Mouse (Mus musculus): ENCODE results near the gene Anapc11.
"Not testable (repeated sequence)": the region's sequence is repeated elsewhere in the genome, so short reads cannot be mapped to it uniquely, and the experiment has no call there.

Gene Anapc11

DNA sequence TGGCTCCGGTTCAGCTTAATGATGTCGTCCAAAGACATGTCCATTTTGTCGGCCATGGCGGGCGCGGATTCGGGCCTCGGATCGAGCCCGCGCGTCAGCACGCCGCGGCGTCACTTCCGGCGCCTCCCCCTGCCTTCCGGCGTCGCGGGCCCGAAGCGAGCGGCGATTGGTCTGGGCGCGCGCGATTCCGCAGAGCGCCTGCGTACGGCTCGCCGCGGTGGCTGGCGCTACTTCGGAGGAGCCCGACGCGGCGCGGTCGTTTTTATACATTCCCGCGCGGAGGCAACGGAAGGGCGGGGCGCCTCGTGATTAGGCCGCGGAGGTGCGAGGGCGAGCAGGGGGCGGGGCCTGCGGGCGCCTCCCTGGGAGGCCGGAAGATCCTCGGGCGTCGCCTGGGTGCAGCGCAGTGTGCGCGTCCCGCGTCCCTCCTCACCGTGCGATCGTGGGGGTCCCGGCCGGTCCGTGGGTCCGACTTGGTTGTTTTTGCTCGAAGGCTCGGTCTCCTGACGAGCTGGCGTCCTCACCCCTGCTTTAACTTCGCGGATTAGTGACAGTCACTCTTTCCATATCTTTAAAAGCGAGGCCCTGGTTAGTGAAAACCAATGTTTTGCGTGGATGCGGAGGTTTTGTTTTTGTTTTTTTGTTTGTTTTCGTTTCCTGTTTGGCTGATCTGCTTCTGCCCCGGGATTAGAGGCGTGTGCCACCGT, at the start of gene Anapc11, which contains the start of gene Alyref:
Gene Anapc11 (plus strand): TSS at position 139 of the 707 bp plus-strand sequence.
Gene Alyref (minus strand): TSS at position 83 of the 707 bp plus-strand sequence.
- peak; percentile 98 for DNase-seq (ENCODE audit: low read depth)

- DNase-seq (ENCODE audit: low read depth) = no peak
These were observed 49.4 kb upstream of the Anapc11 start for GRCm38 (mm10) chr11:120548786-120549167.

DNA sequence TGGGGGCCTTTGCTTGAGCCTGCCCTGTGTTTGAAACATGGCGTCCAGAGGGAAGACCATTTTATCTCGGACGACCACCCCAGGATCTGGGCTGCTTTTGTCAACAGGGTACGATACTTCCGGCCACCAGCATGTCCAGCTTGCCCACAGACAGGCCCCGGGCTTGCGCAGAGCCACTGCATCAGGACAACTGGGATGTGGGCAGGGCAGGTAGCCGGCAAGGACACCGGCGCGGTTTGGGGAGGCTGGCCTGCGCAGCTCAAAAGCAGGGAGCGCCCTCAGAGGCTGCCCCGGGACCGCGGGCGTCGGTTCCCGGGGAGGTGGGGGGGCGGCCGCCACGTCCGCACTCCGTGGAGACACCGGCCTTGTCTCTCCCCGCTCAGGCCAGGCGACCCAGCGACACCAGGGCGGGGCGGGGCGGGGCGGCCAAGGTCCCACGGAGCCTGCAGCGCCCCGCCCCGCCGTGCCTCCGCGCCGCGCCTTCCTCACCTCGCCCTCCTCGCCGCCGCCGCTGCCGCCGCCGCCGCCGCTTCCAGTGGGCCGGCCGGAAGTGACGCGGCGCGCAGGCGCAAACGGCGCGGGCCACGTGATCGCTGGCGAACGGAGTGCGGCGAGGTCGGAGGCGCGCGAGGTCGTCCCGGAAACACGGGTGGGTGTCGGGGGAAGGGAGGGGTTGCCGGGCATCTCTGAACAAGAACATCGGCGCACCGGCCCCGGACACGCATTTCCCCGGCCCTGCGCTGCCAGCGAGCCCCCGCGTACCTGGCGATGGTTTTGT, 48.9 kb upstream of the Anapc11 start, which contains the start of gene Mcrip1:
Gene Mcrip1 (minus strand): TSS at position 560 of the 778 bp plus-strand sequence.
- peak; percentile 95 for DNase-seq (ENCODE audit: low read depth)

DNA sequence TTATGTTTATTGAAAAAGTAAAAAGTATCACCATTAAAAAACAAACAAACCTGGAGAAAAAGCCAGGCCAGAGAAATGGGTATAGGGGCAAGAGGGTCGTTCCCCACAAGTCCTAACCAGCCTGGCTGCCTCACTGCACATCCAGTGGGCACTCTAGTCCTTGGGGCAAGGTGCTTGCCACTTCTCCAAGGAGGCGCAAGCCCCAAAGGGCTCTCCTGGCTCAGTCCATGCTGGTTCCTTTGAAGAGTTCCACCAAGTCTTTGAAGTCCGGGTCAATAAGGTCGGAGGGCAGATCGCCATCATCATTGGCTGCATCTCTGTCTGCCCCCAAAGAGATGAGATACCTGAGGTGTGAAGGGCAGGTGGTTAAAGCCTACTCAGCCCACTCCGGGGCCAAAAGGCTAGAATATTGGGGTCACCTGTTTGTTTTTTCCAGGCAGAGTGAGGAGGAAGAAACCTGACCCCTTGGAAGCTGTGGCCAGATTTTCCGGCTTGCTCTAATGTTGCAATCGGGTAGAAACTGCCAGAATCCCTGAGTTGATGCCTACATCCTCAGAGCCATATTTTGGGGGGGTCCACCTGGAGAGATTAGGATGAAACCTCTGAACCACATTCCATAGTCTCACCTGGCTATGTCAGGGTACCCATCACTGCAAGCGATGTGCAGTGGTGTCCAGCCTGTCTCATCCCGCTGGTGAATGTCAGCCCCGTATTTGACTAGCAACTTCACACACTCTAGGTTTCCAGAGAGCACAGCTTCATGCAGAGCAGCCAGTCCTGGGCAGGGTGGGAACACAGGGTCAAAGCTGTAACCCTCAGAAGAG, 48.0 kb upstream of the Anapc11 start:
- peak; percentile 46 for DNase-seq (ENCODE audit: low read depth)

- DNase-seq (ENCODE audit: low read depth) = no peak
These were observed 47.3 kb upstream of the Anapc11 start, which contains the start of gene Ppp1r27 for GRCm38 (mm10) chr11:120550810-120551440. Gene Ppp1r27 (minus strand): TSS chr11:120551132.

- DNase-seq (ENCODE audit: low read depth) = peak; percentile 25
These were observed 45.5 kb upstream of the Anapc11 start for GRCm38 (mm10) chr11:120552736-120553135.

DNA sequence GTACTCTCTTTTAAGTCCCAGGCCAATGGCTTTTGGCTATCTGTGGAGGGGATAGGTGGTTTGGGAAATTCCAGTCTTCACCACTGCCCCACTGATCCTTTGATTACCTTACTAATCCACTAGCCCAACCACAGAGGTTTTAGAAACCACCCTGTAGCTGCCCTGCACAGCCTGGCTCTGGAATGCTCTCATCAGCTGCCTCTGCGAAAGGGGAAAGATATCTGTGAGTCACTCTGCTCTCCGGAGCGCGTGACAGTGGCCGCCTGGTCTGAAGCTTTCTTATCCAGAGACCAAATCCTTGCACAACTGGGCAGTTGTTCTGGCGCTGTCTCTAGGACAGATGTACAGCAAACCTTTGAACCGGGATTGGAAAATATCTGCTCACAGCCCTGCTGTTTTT, 43.4 kb upstream of the Anapc11 start:
- peak; percentile 91 for DNase-seq (ENCODE audit: low read depth)

DNA sequence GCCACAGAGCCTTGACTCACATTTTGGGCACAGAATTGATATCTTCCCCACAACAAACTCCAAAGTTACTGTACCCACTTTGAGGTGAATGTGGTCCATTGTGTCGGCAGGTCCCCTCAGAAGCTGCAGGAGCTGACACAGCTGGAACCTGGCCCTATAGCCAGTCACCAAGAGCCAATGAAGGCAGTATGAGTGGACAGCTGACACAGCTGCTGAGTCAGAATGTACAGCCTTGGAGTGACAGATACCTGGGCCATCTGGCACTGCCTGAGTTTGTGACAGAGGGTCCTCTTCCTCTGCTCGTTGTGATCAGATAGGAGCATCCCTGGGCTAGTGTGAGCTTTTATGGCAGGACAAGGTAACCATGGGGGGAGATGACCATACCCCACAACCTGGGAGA, 43.0 kb upstream of the Anapc11 start:
- no peak for DNase-seq (ENCODE audit: low read depth)

- DNase-seq (ENCODE audit: low read depth) = not testable (repeated sequence)
These were observed 39.4 kb upstream of the Anapc11 start for GRCm38 (mm10) chr11:120558843-120559242.

GRCm38 (mm10) chr11:120560952-120561728, 37.1 kb upstream of the Anapc11 start:
- DNase-seq (ENCODE audit: low read depth) = no peak

DNA sequence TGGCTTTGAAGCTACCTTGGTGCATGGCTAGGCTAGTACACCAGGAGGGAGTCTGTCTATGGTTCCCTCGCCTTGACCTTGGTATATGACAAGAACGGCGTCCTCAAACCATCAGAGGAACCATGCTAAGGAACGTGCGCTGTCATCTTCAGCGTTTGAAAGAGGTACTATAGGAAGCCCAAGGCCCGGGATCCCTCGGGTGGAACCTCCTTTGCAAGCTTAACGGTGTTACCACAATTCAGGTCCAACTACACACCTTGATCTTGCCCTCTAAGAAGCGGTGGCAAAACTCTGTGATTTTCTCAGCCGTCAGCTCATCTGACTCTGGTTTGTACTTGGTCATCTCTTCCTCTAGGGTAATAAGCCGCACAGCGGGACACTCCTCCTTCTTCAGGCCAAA, 35.3 kb upstream of the Anapc11 start:
- no peak for DNase-seq (ENCODE audit: low read depth)

DNA sequence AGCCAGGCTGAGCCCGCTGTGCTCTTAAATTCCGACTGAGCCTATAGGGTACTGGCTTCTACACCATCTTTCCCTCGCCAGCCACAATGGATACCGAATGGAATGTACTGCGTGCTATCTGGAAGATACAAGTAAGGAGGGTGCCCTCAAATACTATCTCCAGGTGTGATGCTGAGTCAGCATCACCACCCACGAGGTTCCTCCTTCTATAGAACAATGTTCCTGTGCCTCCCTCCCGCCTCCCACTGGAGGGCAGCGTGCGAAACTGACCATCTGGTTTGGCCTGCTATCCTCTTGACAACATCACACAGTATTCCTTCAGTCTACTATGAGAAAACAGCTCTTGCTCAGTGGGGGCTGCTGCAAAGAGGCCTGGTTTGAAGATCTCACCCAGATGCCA, 33.1 kb upstream of the Anapc11 start:
- peak; percentile 44 for DNase-seq (ENCODE audit: low read depth)

DNA sequence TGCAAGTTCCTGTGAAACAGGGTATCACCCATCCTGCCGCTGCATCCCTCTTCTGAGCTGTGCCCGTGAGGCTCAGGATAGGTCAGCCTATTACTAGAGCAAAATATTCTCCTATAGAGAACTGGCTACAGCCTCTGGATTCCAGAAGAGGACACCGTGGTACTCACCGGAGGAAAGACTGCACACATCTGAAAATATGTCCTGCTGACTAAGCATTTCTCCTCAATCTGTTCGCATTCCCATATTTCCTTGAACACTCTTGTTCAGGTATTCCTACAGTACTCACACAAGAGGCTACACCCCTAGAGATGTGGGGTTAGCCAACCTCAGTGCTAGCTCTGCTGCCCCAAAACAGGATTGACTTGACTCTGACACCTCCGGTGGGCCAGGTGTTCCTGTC, 29.9 kb upstream of the Anapc11 start:
- DNase-seq (ENCODE audit: low read depth) = no peak

GRCm38 (mm10) chr11:120571122-120571521, 27.1 kb upstream of the Anapc11 start:
- no peak for DNase-seq (ENCODE audit: low read depth)

DNA sequence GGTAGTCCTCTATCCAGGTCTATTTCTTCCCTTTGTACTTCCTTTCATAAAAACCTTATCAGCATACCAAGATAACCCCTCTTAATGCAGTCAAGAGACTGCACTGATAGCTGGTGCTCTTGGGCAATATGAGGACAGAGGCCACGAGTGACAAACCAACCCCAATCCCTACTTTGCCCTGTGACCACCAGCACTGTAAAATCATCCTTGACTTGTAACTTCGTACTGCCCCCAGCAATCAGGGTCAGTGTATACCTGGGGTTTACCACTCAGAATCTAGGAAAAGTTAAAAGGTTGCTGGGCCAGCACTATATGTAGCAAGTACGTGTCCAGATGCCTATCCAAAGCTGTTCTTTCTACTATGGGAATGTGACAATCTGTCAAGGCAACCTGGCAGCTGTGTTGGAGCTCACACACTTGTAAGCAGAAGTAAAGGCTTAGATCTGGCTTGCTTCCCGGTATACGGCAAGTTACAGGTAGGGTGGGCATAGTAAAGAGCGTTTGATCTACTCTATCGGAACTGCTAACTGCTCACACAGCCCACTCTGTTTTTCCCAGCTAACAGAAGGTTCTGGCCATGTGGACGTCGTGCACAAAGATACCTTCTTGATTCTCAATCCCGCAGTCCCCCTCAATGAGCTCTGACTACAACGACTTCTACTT, 26.3 kb upstream of the Anapc11 start:
- DNase-seq (ENCODE audit: low read depth) = no peak

DNA sequence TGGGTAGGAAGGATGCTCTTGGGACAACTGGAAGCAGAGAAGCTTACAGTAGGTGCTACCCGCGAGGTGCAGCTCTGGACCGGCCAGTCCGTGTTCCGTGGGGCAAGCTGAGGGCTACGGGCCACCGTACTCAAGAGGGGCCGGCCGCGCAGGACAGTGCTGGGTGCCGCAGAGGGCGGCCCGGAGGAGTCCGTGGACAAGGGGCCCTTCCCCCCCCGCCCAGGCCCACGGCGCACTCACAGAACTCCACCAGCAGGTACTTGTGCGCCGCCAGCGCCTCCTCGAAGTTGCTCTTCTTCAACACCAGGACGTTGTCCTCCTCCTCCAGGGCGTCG, 25.8 kb upstream of the Anapc11 start:
- DNase-seq (ENCODE audit: low read depth) = no peak

DNA sequence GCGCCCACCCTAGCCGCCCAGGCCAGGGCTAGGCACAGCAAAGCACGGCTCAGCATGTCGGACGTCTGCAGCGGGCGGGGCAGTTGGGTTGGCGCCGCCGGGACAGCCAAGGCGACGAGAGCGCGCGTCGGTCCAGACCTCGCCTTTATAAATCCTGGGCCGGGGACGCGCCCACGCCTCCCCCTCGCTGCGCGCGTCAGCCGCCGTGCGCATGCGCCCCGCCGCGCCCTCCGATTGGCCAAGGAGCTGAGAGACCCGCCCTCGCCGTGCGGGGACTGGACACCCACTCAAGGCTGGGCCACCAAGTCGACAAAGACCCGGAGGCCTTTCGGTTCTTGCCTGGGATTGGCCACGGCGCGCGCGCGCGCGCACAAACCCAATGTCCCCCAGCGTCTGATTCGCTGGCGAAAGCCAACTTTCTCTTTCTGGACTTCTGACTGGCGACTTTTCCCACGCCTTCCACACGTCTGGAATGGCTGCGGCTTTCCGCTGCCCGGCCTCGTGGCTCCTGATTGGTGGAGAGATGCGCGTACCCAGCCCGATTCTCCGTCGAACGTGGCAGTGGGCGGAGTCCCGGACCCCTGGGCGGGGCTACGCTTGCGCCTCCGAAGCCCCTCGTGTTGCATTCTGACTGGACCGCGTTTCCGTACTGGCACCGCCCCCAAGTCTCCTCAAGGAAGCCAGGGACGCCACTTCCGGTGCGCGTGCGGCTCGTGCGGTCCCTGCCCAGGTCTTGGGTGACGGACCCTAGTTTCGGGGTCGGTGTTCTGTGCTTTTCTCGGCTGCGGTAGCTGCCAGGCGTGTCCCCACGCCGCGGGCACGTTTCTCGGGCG, 25.3 kb upstream of the Anapc11 start, which contains the start of gene P4hb:
Gene P4hb (minus strand): TSS at position 502 of the 833 bp plus-strand sequence.
- DNase-seq (ENCODE audit: low read depth) = peak; percentile 100

- DNase-seq (ENCODE audit: low read depth) = no peak
These were observed 24.5 kb upstream of the Anapc11 start for GRCm38 (mm10) chr11:120573585-120574277.

DNA sequence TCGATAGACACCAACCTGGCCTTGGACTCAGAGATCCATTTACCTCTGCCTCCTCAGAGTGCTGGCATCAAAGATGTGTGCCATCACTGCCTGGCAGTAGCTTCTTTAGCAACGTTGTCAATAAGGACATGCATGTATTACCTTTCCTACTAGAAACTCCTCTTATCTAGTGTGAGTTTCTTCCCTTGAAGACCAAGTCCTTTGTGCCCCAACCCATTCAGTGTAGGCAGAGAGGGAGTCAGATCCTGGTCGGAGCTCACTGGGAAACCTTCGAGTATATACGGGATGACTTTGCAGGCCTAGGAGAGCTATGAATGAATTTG, 24.0 kb upstream of the Anapc11 start:
- DNase-seq (ENCODE audit: low read depth) = no peak

Data from NIH3T3 (cell line).